Mouse (Mus musculus): ENCODE data around the gene Lrrtm4. TPM values are rescaled to one million over a fixed set of nuclear protein-coding genes. Genes with fewer than 3 reads are reported as not detected.

The Lrrtm4 gene
- total and polyA plus RNA-seq, 2 experiments from 2014 or later = 22.2 to 45.1 TPM

DNA sequence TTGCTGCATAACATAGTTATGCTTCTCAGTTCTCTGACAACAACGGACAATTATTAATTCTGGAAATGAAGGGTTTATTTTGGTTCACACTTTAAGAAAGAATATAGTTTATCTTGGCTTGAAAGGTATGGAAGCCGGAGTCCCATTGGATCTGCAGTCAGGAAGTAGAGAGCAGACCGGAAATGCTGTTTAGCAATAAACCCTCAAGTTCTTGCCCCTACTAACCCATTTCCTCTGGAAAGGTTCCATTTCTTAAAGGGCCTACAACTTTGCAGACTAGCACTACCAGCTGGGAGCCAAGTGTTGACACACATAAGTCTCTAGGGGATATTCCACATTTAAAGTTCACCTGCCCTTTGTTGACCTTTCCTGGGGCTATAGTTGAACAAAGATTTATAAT lies 309.7 kb downstream of the Lrrtm4 start:
- Histone ChIP-seq H3K27ac (ENCODE audit: low read depth, low read length) (no peak overlapping the region), H3K9me3 (ENCODE audit: low read length) (no peaks in the 10 kb centered on the region), H3K9ac (replicated peaks; ENCODE audit: low read length, poor library complexity, severe bottlenecking) (no peak overlapping the region), H3K4me1 (ENCODE audit: insufficient read depth, low read length) (no peaks in the 10 kb centered on the region), H3K36me3 (ENCODE audit: insufficient read depth, low read length) (no peaks in the 10 kb centered on the region), H3K4me3 (ENCODE audit: low read depth, low read length) (no peak overlapping the region), H3K27me3 (ENCODE audit: insufficient read depth, low read length) (no peaks in the 10 kb centered on the region), H3K4me2 (ENCODE audit: low read depth, low read length, poor library complexity, severe bottlenecking) (no peak overlapping the region)
- WGBS = 93% methylated on average over 3 of the region's 3 CpGs
- TF ChIP-seq CTCF (IDR thresholded peaks at IDR 0.05) = no peak
- no peak for DNase-seq (ENCODE audit: low spot score)
- ATAC-seq (ENCODE audit: low FRiP score) = no peak

DNA sequence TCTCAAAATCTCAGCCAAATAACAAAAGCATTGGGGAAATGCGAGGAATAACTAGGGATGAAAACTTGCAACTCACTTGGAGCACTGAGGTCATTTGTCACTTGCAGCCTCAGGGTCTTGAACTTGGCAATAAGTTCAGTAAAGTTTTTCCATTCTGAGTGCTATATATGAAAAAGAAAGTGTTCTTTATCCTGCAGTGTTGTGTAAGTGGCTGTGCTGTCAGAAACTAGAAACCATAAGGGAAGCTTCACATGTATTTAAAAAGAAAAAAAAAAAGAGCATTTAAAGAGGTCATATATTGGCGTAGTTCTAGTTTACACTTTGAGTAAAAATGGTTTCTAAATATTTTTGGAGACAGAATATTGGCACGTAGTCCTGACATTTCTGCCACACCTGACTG lies 313.1 kb downstream of the Lrrtm4 start:
- H3K27ac ChIP-seq (ENCODE audit: low read depth, low read length) = no peak overlapping the region
- no peak overlapping the region for H3K4me2 ChIP-seq (ENCODE audit: low read depth, low read length, poor library complexity, severe bottlenecking)
- ATAC-seq (ENCODE audit: low FRiP score) (no peak), DNase-seq (ENCODE audit: low spot score) (no peak)
- no peaks in the 10 kb centered on the region for H3K36me3 ChIP-seq (ENCODE audit: insufficient read depth, low read length)
- no peak overlapping the region for H3K4me3 ChIP-seq (ENCODE audit: low read depth, low read length)
- no peak overlapping the region for H3K9ac ChIP-seq (replicated peaks; ENCODE audit: low read length, poor library complexity, severe bottlenecking)
- no peaks in the 10 kb centered on the region for H3K4me1 ChIP-seq (ENCODE audit: insufficient read depth, low read length)
- TF ChIP-seq CTCF (IDR thresholded peaks at IDR 0.05) = no peak
- no peaks in the 10 kb centered on the region for H3K9me3 ChIP-seq (ENCODE audit: low read length)
- H3K27me3 ChIP-seq (ENCODE audit: insufficient read depth, low read length) = no peaks in the 10 kb centered on the region
- 83% methylated on average over 3 of the region's 3 CpGs for WGBS

GRCm38 (mm10) chr6:80352307-80352706 lies 333.6 kb downstream of the Lrrtm4 start:
- TF ChIP-seq CTCF (IDR thresholded peaks at IDR 0.05) = no peak
- no peaks in the 10 kb centered on the region for H3K27me3 ChIP-seq (ENCODE audit: insufficient read depth, low read length)
- DNase-seq (ENCODE audit: low spot score) (no peak), ATAC-seq (ENCODE audit: low FRiP score) (no peak)
- no peak overlapping the region for H3K4me3 ChIP-seq (ENCODE audit: low read depth, low read length)
- H3K9me3 ChIP-seq (ENCODE audit: low read length) = no peaks in the 10 kb centered on the region
- H3K4me1 ChIP-seq (ENCODE audit: insufficient read depth, low read length) = no peaks in the 10 kb centered on the region
- H3K36me3 ChIP-seq (ENCODE audit: insufficient read depth, low read length) = no peaks in the 10 kb centered on the region
- H3K9ac ChIP-seq (replicated peaks; ENCODE audit: low read length, poor library complexity, severe bottlenecking) = no peak overlapping the region
- H3K4me2 ChIP-seq (ENCODE audit: low read depth, low read length, poor library complexity, severe bottlenecking) = no peak overlapping the region
- WGBS = 76% methylated on average over 1 of the region's 1 CpGs
- H3K27ac ChIP-seq (ENCODE audit: low read depth, low read length) = no peak overlapping the region

GRCm38 (mm10) chr6:80357092-80357491 lies 338.4 kb downstream of the Lrrtm4 start:
- no peak for ATAC-seq (ENCODE audit: low FRiP score)
- no peak for TF ChIP-seq CTCF (IDR thresholded peaks at IDR 0.05)
- Histone ChIP-seq H3K9me3 (ENCODE audit: low read length) (no peaks in the 10 kb centered on the region), H3K4me3 (ENCODE audit: low read depth, low read length) (no peak overlapping the region), H3K27me3 (ENCODE audit: insufficient read depth, low read length) (no peaks in the 10 kb centered on the region), H3K27ac (ENCODE audit: low read depth, low read length) (no peak overlapping the region), H3K36me3 (ENCODE audit: insufficient read depth, low read length) (no peaks in the 10 kb centered on the region), H3K9ac (replicated peaks; ENCODE audit: low read length, poor library complexity, severe bottlenecking) (no peak overlapping the region), H3K4me1 (ENCODE audit: insufficient read depth, low read length) (no peaks in the 10 kb centered on the region), H3K4me2 (ENCODE audit: low read depth, low read length, poor library complexity, severe bottlenecking) (no peak overlapping the region)
- 89% methylated on average over 1 of the region's 1 CpGs for WGBS
- DNase-seq (ENCODE audit: low spot score) = no peak

GRCm38 (mm10) chr6:80363593-80363992 lies 344.9 kb downstream of the Lrrtm4 start:
- no peak overlapping the region for H3K4me2 ChIP-seq (ENCODE audit: low read depth, low read length, poor library complexity, severe bottlenecking)
- H3K9me3 ChIP-seq (ENCODE audit: low read length) = no peaks in the 10 kb centered on the region
- ATAC-seq (ENCODE audit: low FRiP score) = no peak
- DNase-seq (ENCODE audit: low spot score) = no peak
- no peak overlapping the region for H3K4me3 ChIP-seq (ENCODE audit: low read depth, low read length)
- no peak overlapping the region for H3K9ac ChIP-seq (replicated peaks; ENCODE audit: low read length, poor library complexity, severe bottlenecking)
- TF ChIP-seq CTCF (IDR thresholded peaks at IDR 0.05) = no peak
- H3K4me1 ChIP-seq (ENCODE audit: insufficient read depth, low read length) = no peaks in the 10 kb centered on the region
- no peaks in the 10 kb centered on the region for H3K27me3 ChIP-seq (ENCODE audit: insufficient read depth, low read length)
- H3K36me3 ChIP-seq (ENCODE audit: insufficient read depth, low read length) = no peaks in the 10 kb centered on the region
- no peak overlapping the region for H3K27ac ChIP-seq (ENCODE audit: low read depth, low read length)

DNA sequence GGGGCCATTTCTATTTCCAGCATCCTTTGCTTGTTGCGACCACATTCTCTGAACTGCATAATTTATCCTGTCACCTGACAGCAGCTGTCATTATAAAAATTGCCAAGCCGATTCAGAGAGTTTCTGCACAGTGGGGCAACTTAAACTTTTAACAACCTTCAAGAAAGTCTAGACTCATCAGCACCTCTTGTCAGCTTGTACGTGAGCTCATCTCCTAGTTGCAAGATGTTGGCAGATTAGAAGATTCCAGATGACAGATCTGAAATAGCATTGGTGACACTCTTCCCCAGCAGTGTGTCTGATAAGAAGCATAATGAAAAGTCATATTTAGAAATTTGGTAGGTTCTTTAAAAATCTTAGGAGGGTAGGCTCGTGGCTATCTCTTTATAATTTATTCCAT lies 347.9 kb downstream of the Lrrtm4 start:
- no peak overlapping the region for H3K27ac ChIP-seq (ENCODE audit: low read depth, low read length)
- TF ChIP-seq CTCF (IDR thresholded peaks at IDR 0.05) = no peak
- DNase-seq (ENCODE audit: low spot score) (no peak), ATAC-seq (ENCODE audit: low FRiP score) (no peak)
- H3K9me3 ChIP-seq (ENCODE audit: low read length) = no peaks in the 10 kb centered on the region
- no peak overlapping the region for H3K4me3 ChIP-seq (ENCODE audit: low read depth, low read length)
- H3K9ac ChIP-seq (replicated peaks; ENCODE audit: low read length, poor library complexity, severe bottlenecking) = no peak overlapping the region
- no peaks in the 10 kb centered on the region for H3K27me3 ChIP-seq (ENCODE audit: insufficient read depth, low read length)
- no peaks in the 10 kb centered on the region for H3K36me3 ChIP-seq (ENCODE audit: insufficient read depth, low read length)
- H3K4me1 ChIP-seq (ENCODE audit: insufficient read depth, low read length) = no peaks in the 10 kb centered on the region
- no peak overlapping the region for H3K4me2 ChIP-seq (ENCODE audit: low read depth, low read length, poor library complexity, severe bottlenecking)
- 71% methylated on average over 4 of the region's 4 CpGs for WGBS
